Mouse (Mus musculus): Measurements from ENCODE around the gene Defb26. TPM values are rescaled to one million over a fixed set of nuclear protein-coding genes. Genes with fewer than 3 reads are reported as not detected.

The Defb26 gene
- polyA plus RNA-seq, 1 experiment, result not detected

GRCm38 (mm10) chr2:152503950-152504349 is 7.5 kb downstream of the Defb26 start:
- Histone ChIP-seq H3K79me3 (ENCODE audit: low read depth) (no peaks in the 10 kb centered on the region), H3K36me3 (ENCODE audit: control insufficient read depth, insufficient read depth) (no peaks in the 10 kb centered on the region), H3K27me3 (ENCODE audit: control insufficient read depth, insufficient read depth, insufficient read length) (no peaks in the 10 kb centered on the region), H3K4me3 (ENCODE audit: insufficient read depth, poor library complexity, severe bottlenecking) (no peak overlapping the region), H3ac (ENCODE audit: control insufficient read depth, insufficient read length, low read depth) (no peak overlapping the region), H3K79me2 (ENCODE audit: control insufficient read depth, insufficient read depth) (no peaks in the 10 kb centered on the region)
- no peak for TF ChIP-seq USF1 (IDR thresholded peaks at IDR 0.05; ENCODE audit: low read depth)

- Histone ChIP-seq H3K79me2 (ENCODE audit: control insufficient read depth, insufficient read depth) (no peaks in the 10 kb centered on the region), H3K4me3 (ENCODE audit: insufficient read depth, poor library complexity, severe bottlenecking) (no peak overlapping the region), H3ac (ENCODE audit: control insufficient read depth, insufficient read length, low read depth) (no peak overlapping the region), H3K27me3 (ENCODE audit: control insufficient read depth, insufficient read depth, insufficient read length) (no peaks in the 10 kb centered on the region), H3K36me3 (ENCODE audit: control insufficient read depth, insufficient read depth) (no peaks in the 10 kb centered on the region), H3K79me3 (ENCODE audit: low read depth) (no peaks in the 10 kb centered on the region)
- TF ChIP-seq CTCF (IDR thresholded peaks at IDR 0.05; ENCODE audit: control insufficient read depth, insufficient read depth, insufficient read length) (no peak), MAX (IDR thresholded peaks at IDR 0.05) (no peak), USF1 (IDR thresholded peaks at IDR 0.05; ENCODE audit: low read depth) (no peak), FOSL1 (IDR thresholded peaks at IDR 0.05; ENCODE audit: insufficient read depth, low read length, poor library complexity, severe bottlenecking) (no peak), CEBPB (IDR thresholded peaks at IDR 0.05; ENCODE audit: low read depth) (no peak), MYOD1 (IDR thresholded peaks at IDR 0.05; ENCODE audit: control insufficient read depth, insufficient read length, low read depth) (no peak), MYOG (IDR thresholded peaks at IDR 0.05; ENCODE audit: control insufficient read depth, extremely low read depth, insufficient read length) (no peak)
Observed at GRCm38 (mm10) chr2:152500863-152501229, 10.6 kb downstream of the Defb26 start.

- TF ChIP-seq MYOD1 (IDR thresholded peaks at IDR 0.05; ENCODE audit: control insufficient read depth, insufficient read length, low read depth), result no peak
- TF ChIP-seq CEBPB (IDR thresholded peaks at IDR 0.05; ENCODE audit: low read depth), result no peak
- Histone ChIP-seq H3ac (ENCODE audit: control insufficient read depth, insufficient read length, low read depth) (no peak overlapping the region), H3K4me3 (ENCODE audit: insufficient read depth, poor library complexity, severe bottlenecking) (no peak overlapping the region), H3K79me2 (ENCODE audit: control insufficient read depth, insufficient read depth) (no peaks in the 10 kb centered on the region), H3K36me3 (ENCODE audit: control insufficient read depth, insufficient read depth) (no peaks in the 10 kb centered on the region), H3K27me3 (ENCODE audit: control insufficient read depth, insufficient read depth, insufficient read length) (no peaks in the 10 kb centered on the region), H3K79me3 (ENCODE audit: low read depth) (no peaks in the 10 kb centered on the region)
Observed at GRCm38 (mm10) chr2:152500204-152500862, 11.2 kb downstream of the Defb26 start.

GRCm38 (mm10) chr2:152498020-152498419 is 13.5 kb downstream of the Defb26 start:
- TF ChIP-seq CEBPB (IDR thresholded peaks at IDR 0.05; ENCODE audit: low read depth), result no peak
- TF ChIP-seq MAX (IDR thresholded peaks at IDR 0.05), result no peak
- no peak for TF ChIP-seq USF1 (IDR thresholded peaks at IDR 0.05; ENCODE audit: low read depth)
- no peak for TF ChIP-seq MYOD1 (IDR thresholded peaks at IDR 0.05; ENCODE audit: control insufficient read depth, insufficient read length, low read depth)
- no peak for TF ChIP-seq CTCF (IDR thresholded peaks at IDR 0.05; ENCODE audit: control insufficient read depth, insufficient read depth, insufficient read length)
- no peak for TF ChIP-seq MYOG (IDR thresholded peaks at IDR 0.05; ENCODE audit: control insufficient read depth, extremely low read depth, insufficient read length)
- TF ChIP-seq FOSL1 (IDR thresholded peaks at IDR 0.05; ENCODE audit: insufficient read depth, low read length, poor library complexity, severe bottlenecking), result no peak
- no peak overlapping the region for H3K4me3 ChIP-seq (ENCODE audit: insufficient read depth, poor library complexity, severe bottlenecking)
- H3K27me3 ChIP-seq (ENCODE audit: control insufficient read depth, insufficient read depth, insufficient read length), result no peaks in the 10 kb centered on the region
- H3K79me2 ChIP-seq (ENCODE audit: control insufficient read depth, insufficient read depth), result no peaks in the 10 kb centered on the region
- no peak overlapping the region for H3ac ChIP-seq (ENCODE audit: control insufficient read depth, insufficient read length, low read depth)
- no peaks in the 10 kb centered on the region for H3K36me3 ChIP-seq (ENCODE audit: control insufficient read depth, insufficient read depth)
- no peaks in the 10 kb centered on the region for H3K79me3 ChIP-seq (ENCODE audit: low read depth)

- H3K4me3 ChIP-seq (ENCODE audit: insufficient read depth, poor library complexity, severe bottlenecking), result no peak overlapping the region
Observed at GRCm38 (mm10) chr2:152493151-152493550, 18.3 kb downstream of the Defb26 start.

GRCm38 (mm10) chr2:152490038-152490437 is 21.5 kb downstream of the Defb26 start, which contains the start of gene Defb22:
Gene Defb22, minus strand, starts transcription at chr2:152490138.
- Histone ChIP-seq H3K27me3 (ENCODE audit: control insufficient read depth, insufficient read depth, insufficient read length) (no peaks in the 10 kb centered on the region), H3K79me3 (ENCODE audit: low read depth) (no peaks in the 10 kb centered on the region), H3K36me3 (ENCODE audit: control insufficient read depth, insufficient read depth) (no peaks in the 10 kb centered on the region), H3ac (ENCODE audit: control insufficient read depth, insufficient read length, low read depth) (no peak within 1 kb of the TSS), H3K4me3 (ENCODE audit: insufficient read depth, poor library complexity, severe bottlenecking) (no peak within 1 kb of the TSS), H3K79me2 (ENCODE audit: control insufficient read depth, insufficient read depth) (no peaks in the 10 kb centered on the region)
- TF ChIP-seq MYOG (IDR thresholded peaks at IDR 0.05; ENCODE audit: control insufficient read depth, extremely low read depth, insufficient read length) (no peak), FOSL1 (IDR thresholded peaks at IDR 0.05; ENCODE audit: insufficient read depth, low read length, poor library complexity, severe bottlenecking) (no peak), MAX (IDR thresholded peaks at IDR 0.05) (no peak), MYOD1 (IDR thresholded peaks at IDR 0.05; ENCODE audit: control insufficient read depth, insufficient read length, low read depth) (no peak), CTCF (IDR thresholded peaks at IDR 0.05; ENCODE audit: control insufficient read depth, insufficient read depth, insufficient read length) (no peak), USF1 (IDR thresholded peaks at IDR 0.05; ENCODE audit: low read depth) (no peak), CEBPB (IDR thresholded peaks at IDR 0.05; ENCODE audit: low read depth) (no peak)

More at GRCm38 (mm10) chr2:152493151-152493550, 18.3 kb downstream of the Defb26 start:
- H3K79me2 ChIP-seq (ENCODE audit: control insufficient read depth, insufficient read depth), result no peaks in the 10 kb centered on the region
- no peak for TF ChIP-seq MYOG (IDR thresholded peaks at IDR 0.05; ENCODE audit: control insufficient read depth, extremely low read depth, insufficient read length)
- no peaks in the 10 kb centered on the region for H3K27me3 ChIP-seq (ENCODE audit: control insufficient read depth, insufficient read depth, insufficient read length)
- no peaks in the 10 kb centered on the region for H3K79me3 ChIP-seq (ENCODE audit: low read depth)
- H3ac ChIP-seq (ENCODE audit: control insufficient read depth, insufficient read length, low read depth), result no peak overlapping the region
- H3K36me3 ChIP-seq (ENCODE audit: control insufficient read depth, insufficient read depth), result no peaks in the 10 kb centered on the region

Data from C2C12 (cell line).